Mouse (Mus musculus): Measurements from ENCODE around the gene Klf13.

GRCm38 (mm10) chr7:63977631-63978030 lies 38.9 kb upstream of the Klf13 start:
- TF ChIP-seq POLR2A (IDR thresholded peaks at IDR 0.05; ENCODE audit: extremely low read depth, insufficient read depth, low read length): no peak
- no peak for TF ChIP-seq CTCF (IDR thresholded peaks at IDR 0.05; ENCODE audit: extremely low read depth, insufficient read depth, low read length)
